Mouse (Mus musculus) T-cell, adult 2 months (primary cell): ENCODE results near the gene Bloc1s5.
"Not testable (repeated sequence)": the region's sequence is repeated elsewhere in the genome, so short reads cannot be mapped to it uniquely, and the experiment has no call there.

Experiments used
- DNase-seq: peaks from one replicate; pipeline ENCODE4 v3.0.0; 2022; ENCODE audit warnings: low spot score

Gene Bloc1s5

GRCm38 (mm10) chr13:38618001-38618630 is 16.8 kb downstream of the Bloc1s5 start:
- not testable (repeated sequence) for DNase-seq

- DNase-seq = no peak
Measured at GRCm38 (mm10) chr13:38616887-38617286, 18.0 kb downstream of the Bloc1s5 start.

- DNase-seq = no peak
Measured at GRCm38 (mm10) chr13:38615656-38616055, 19.3 kb downstream of the Bloc1s5 start.

- DNase-seq = no peak
Measured at GRCm38 (mm10) chr13:38614298-38614697, 20.6 kb downstream of the Bloc1s5 start.

- no peak for DNase-seq
Measured at GRCm38 (mm10) chr13:38613583-38613982, 21.3 kb downstream of the Bloc1s5 start.

- no peak for DNase-seq
Measured at GRCm38 (mm10) chr13:38612608-38613007, 22.3 kb downstream of the Bloc1s5 start.

DNA sequence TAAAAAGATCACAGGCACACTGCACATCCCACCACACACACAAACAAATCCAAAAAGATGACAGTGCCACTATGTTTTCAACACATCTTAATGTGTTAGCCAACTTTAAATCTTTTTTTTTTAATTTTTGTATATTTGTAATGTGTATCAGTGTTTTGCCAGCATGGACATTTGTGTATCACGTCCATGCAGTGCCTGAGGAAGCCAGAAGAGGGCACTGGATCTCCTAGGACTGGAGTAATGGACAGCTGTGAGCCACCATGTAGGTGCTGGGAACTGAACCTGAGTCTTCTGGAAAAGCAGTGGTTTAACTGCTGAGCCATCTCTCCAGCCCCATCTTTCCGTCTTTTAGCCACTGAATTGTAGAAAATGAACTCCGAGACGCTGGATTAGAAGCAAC is 22.7 kb downstream of the Bloc1s5 start:
- no peak for DNase-seq

GRCm38 (mm10) chr13:38610336-38610735 is 24.6 kb downstream of the Bloc1s5 start:
- no peak for DNase-seq

DNA sequence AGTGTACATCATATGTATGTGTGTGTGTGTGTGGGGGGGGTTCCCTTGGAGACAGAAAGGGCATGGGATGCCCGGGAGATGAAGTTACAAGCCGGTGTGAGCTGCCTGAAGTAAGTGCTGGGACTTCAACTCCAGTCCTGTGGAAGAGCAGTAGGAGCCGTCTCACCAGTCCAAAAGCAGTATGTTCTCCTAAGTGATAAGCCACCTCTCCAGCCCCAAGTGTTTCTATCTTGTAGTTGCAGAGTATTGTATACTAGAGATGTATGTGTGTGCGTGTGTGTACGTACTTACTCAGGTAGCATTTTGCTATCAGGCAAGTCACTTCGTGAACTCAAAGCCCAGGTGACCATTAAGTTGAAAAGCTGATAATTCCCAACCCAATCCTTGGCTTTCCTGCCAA is 27.8 kb downstream of the Bloc1s5 start:
- DNase-seq = no peak

GRCm38 (mm10) chr13:38605353-38605752 is 29.6 kb downstream of the Bloc1s5 start:
- no peak for DNase-seq

DNA sequence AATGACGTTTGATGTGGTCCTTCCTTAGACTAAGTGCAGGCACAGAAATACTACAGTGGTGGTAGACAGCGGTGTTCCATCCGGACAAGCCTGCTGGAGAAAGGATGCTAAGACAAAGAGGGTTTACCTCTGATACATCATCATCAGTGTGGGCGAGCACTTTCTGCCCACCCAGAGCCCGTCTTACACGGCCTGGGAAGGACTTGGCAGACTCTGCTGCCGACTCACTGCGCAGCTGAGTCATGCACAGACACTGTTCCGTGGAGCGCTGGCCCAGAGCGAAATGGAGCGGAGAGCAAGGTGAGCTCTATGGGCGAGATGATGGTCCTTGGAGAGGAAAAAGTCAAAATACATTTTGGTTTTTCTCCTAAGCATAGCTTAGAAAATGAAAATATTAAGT is 31.9 kb downstream of the Bloc1s5 start:
- DNase-seq = no peak

DNA sequence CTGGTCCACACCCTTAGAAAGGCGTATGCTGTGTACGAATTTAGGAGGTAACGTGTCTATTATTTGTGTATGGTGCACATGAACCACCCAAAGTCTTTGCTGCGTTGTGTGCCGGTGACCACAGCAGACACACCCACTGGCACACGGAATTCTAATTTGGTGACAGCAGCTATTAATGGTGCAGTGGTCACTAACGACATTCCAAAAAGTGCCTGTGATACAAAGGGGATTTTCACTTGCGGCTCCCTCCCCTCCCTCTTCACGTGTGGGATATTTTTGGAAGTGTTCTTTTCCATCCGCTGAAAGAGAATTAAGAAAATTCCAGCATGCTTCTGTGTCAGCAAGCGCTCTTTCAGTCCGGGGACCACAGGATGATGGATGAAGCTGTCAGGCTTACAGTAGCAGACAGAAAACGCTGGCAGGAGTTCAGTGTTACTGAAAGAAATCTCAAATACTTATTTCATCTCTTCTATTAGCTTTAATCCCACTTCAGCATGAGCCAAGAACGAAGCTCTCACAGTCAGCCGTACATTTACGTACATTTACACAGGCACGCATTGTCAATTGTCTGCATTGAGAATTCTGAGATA is 32.6 kb downstream of the Bloc1s5 start:
- no peak for DNase-seq

DNA sequence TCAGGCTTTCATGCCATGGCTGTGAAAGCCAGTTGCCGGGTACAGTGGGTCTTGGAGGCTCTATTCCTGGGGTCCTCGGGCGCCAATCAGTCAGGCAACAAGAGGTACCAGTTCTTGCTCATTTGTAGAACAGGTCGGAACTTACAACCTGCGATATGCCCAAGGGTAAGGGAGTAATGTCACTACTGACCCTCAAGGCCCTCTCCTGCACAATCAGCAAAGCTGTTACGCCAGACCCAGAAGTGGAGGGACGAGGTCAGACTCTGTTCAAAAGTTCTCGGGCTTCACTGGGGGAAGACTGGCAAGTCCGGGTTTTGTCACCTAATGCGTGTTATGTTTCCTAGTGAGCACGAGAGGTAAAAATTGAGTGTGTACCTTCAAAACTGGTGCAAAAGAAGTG is 34.1 kb downstream of the Bloc1s5 start:
- DNase-seq = no peak

- DNase-seq = no peak
Measured at GRCm38 (mm10) chr13:38597076-38597475, 37.8 kb downstream of the Bloc1s5 start.

GRCm38 (mm10) chr13:38596461-38596860 is 38.4 kb downstream of the Bloc1s5 start:
- DNase-seq = no peak

GRCm38 (mm10) chr13:38593114-38593513 is 41.8 kb downstream of the Bloc1s5 start:
- no peak for DNase-seq

DNA sequence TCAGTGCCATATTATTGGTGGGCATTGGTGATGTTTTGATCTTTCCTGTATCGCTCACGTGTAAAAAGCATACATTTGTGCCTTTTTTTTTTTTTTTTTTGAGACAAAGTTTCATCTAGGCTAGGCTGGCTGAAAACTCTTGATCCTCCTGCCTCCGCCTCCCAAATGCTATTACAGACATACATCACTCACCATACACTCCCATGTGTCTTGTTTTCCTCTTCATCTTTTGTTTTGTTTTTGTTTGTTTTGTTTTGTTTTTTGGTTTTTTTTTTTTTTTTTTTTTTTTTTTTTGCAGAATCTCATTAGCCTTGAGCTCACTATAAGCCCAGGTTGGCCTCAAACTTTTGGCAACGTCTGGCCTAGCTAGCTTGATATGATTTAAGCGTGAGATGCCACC is 47.6 kb downstream of the Bloc1s5 start:
- DNase-seq = no peak

- DNase-seq = no peak
Measured at GRCm38 (mm10) chr13:38586451-38586850, 48.5 kb downstream of the Bloc1s5 start.

- DNase-seq = no peak
Measured at GRCm38 (mm10) chr13:38582768-38583167, 52.1 kb downstream of the Bloc1s5 start.

GRCm38 (mm10) chr13:38580601-38581457 is 54.1 kb downstream of the Bloc1s5 start:
- DNase-seq = peak; percentile 26

DNA sequence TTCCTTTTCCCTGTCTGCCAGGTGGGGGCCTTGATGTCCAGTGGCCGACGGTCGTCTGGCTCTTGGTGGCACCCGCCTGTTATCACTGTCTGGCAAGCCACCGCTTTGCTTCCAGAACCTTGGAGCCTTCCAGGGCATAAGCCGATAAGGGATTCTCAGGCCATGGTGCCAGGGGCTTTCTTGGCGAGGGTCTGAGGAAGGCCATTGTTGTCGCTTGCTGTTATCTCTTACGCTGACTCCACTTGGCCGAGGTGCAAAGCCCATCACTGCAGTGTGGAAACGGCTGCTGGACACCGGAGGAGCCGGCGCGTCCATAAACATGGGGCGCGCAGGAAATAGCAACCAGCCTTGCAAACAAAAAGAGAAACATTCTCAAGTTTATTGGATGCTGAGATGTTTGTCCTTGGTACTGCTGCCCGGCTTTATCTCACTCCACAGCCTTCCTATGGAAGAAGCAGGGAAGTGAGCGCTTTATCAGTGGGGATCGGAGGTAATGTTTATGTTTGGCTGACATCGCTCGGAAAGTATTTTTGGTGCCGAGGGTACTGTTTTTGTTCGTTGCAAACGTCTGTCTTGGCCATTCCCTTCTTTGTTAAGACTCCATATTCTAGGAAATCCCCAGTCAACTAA is 54.8 kb downstream of the Bloc1s5 start:
- no peak for DNase-seq

GRCm38 (mm10) chr13:38574668-38575067 is 60.2 kb downstream of the Bloc1s5 start:
- DNase-seq = no peak

- no peak for DNase-seq
Measured at GRCm38 (mm10) chr13:38573281-38573680, 61.6 kb downstream of the Bloc1s5 start.
